Mouse (Mus musculus) stomach, embryonic 14.5 days (tissue): ENCODE measurements around the gene Bst2. TPM values are rescaled to one million over a fixed set of nuclear protein-coding genes. Genes with fewer than 3 reads are reported as not detected.

Experiments
- ATAC-seq: fragments of 200-750 bp; cut with Nextera tagmentation; 2 replicates; pipeline ENCODE4 v1.8.0; 2017; ENCODE audit warnings: low read depth, moderate TSS enrichment; ENCODE audit not compliant: insufficient number of reproducible peaks, insufficient read depth, low FRiP score
- H3K27ac ChIP-seq: fragments of 300-500 bp; sonication (generic); 2 replicates; pipeline ENCODE4 v1.5.1; 2014; ENCODE audit warnings: mild to moderate bottlenecking, low read length, moderate library complexity, mixed read lengths
- H3K27me3 ChIP-seq: fragments of 300-500 bp; sonication (generic); 2 replicates; pipeline ENCODE4 v1.6.1; 2014; ENCODE audit warnings: low read length, control low read depth, mixed read lengths; ENCODE audit not compliant: control insufficient read depth, insufficient read depth
- H3K36me3 ChIP-seq: fragments of 300-500 bp; sonication (generic); 2 replicates; pipeline ENCODE4 v1.6.1; 2014; ENCODE audit warnings: mild to moderate bottlenecking, control low read depth, low read length, moderate library complexity, mixed read lengths; ENCODE audit not compliant: control insufficient read depth, insufficient read depth
- H3K4me1 ChIP-seq: fragments of 300-500 bp; sonication (generic); 2 replicates; pipeline ENCODE4 v1.6.1; 2014; ENCODE audit warnings: low read length, control low read depth, mixed read lengths; ENCODE audit not compliant: control insufficient read depth, insufficient read depth
- H3K4me2 ChIP-seq: fragments of 300-500 bp; sonication (generic); replicated peaks from 2 replicates; pipeline ENCODE4 v1.6.1; 2014; ENCODE audit warnings: low read depth, low read length, control low read depth
- H3K4me3 ChIP-seq: fragments of 300-500 bp; sonication (generic); 2 replicates; pipeline ENCODE4 v1.5.1; 2014; ENCODE audit warnings: low read depth, low read length, control low read depth
- H3K9ac ChIP-seq: fragments of 300-500 bp; sonication (generic); replicated peaks from 2 replicates; pipeline ENCODE4 v1.6.1; 2014; ENCODE audit warnings: low read depth, mild to moderate bottlenecking, control low read depth, low read length, moderate library complexity, mixed read lengths
- H3K9me3 ChIP-seq: fragments of 300-500 bp; sonication (generic); 2 replicates; pipeline ENCODE4 v1.6.1; 2016; ENCODE audit warnings: low read depth, low read length, control low read depth; ENCODE audit not compliant: control insufficient read depth
- WGBS: fragments of 180-500 bp; shearing (Covaris S2); extraction: QIAGEN DNeasy Blood & Tissue Kit; methylation state at CpG from one replicate; pipeline ENCODE4 v1.1.7; 2014; 5-methylcytosine and 5-hydroxymethylcytosine counted together
- polyA plus RNA-seq: library from polyadenylated mRNA; unstranded; fragments of >200 nt; fragmentation: Nextera tagmentation; extraction: Ambion mirVana; gene quantifications from 2 replicates; pipeline ENCODE4 v1.2.1, GENCODE M21; 2014

Bst2 gene
- polyA plus RNA-seq, result 7.6 and 10.9 TPM in 2 replicates

- 2% methylated on average over 37 of the region's 37 CpGs for WGBS
Observed at GRCm38 (mm10) chr8:71537028-71537867, at the start of gene Bst2. TSS of gene Bst2 (minus strand) at chr8:71537456.

GRCm38 (mm10) chr8:71586891-71587290 is 49.6 kb upstream of the Bst2 start:
- Histone ChIP-seq H3K36me3 (peaks cover 5% of the 10 kb centered on the region), H3K27me3 (no peaks in the 10 kb centered on the region), H3K27ac (no peak overlapping the region), H3K9ac (no peak overlapping the region), H3K4me3 (no peak overlapping the region), H3K4me1 (peaks cover 6% of the 10 kb centered on the region; the same call in 1 of the 2 replicates), H3K4me2 (no peak overlapping the region), H3K9me3 (no peaks in the 10 kb centered on the region)
- no peak for ATAC-seq
- WGBS, result 64% methylated on average over 2 of the region's 2 CpGs

More at GRCm38 (mm10) chr8:71537028-71537867, at the start of gene Bst2:
- no peaks in the 10 kb centered on the region for H3K4me1 ChIP-seq
- no peaks in the 10 kb centered on the region for H3K9me3 ChIP-seq
- H3K4me2 ChIP-seq, result peak within 1 kb of the TSS; percentile 56
- H3K27me3 ChIP-seq, result no peaks in the 10 kb centered on the region
- peak within 1 kb of the TSS; percentile 17; the same call in 1 of the 2 replicates for H3K27ac ChIP-seq
- H3K9ac ChIP-seq, result peak within 1 kb of the TSS; percentile 26; the same call in 1 of the 2 replicates
- ATAC-seq, result peak; percentile 80
- H3K36me3 ChIP-seq, result no peaks in the 10 kb centered on the region
- H3K4me3 ChIP-seq, result peak within 1 kb of the TSS; percentile 34

DNA sequence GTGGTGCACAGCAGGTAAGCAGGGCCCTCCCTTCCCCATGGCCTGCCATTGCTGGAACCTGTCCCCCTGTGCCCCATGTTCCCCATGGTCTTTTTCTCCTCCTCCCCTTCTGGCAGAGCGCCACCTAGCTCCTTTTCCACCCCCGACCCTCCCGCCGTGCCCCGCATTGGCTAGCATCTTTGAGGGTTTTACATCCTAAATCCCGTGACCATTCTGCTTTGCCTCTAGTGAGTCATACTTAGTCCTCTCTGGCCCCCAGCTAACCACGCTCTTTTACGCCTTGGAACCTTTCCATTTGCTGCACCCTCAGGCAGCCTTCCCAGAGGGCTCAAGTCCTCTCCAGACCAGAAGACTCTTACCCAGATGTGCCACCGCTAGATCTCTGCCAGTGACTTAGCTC is 42.9 kb upstream of the Bst2 start:
- Histone ChIP-seq H3K36me3 (no peaks in the 10 kb centered on the region; the same call in 1 of the 2 replicates), H3K9me3 (no peaks in the 10 kb centered on the region), H3K27ac (no peak overlapping the region), H3K9ac (no peak overlapping the region), H3K4me2 (no peak overlapping the region), H3K4me1 (no peaks in the 10 kb centered on the region), H3K4me3 (no peak overlapping the region), H3K27me3 (no peaks in the 10 kb centered on the region)
- whole genome bisulfite sequencing, result 61% methylated on average over 9 of the region's 9 CpGs
- no peak for ATAC-seq

- 92% methylated on average over 14 of the region's 14 CpGs for WGBS
- Histone ChIP-seq H3K9ac (no peak overlapping the region), H3K27me3 (no peaks in the 10 kb centered on the region), H3K36me3 (no peaks in the 10 kb centered on the region; the same call in 1 of the 2 replicates), H3K4me3 (no peak overlapping the region), H3K4me2 (no peak overlapping the region), H3K27ac (no peak overlapping the region), H3K9me3 (no peaks in the 10 kb centered on the region), H3K4me1 (no peaks in the 10 kb centered on the region)
- no peak for ATAC-seq
Observed at GRCm38 (mm10) chr8:71579476-71579875, 42.2 kb upstream of the Bst2 start.

GRCm38 (mm10) chr8:71579009-71579408 is 41.8 kb upstream of the Bst2 start:
- no peak for ATAC-seq

GRCm38 (mm10) chr8:71577856-71578387 is 40.7 kb upstream of the Bst2 start:
- Histone ChIP-seq H3K4me1 (no peaks in the 10 kb centered on the region), H3K36me3 (no peaks in the 10 kb centered on the region; the same call in 1 of the 2 replicates), H3K9me3 (no peaks in the 10 kb centered on the region), H3K9ac (no peak overlapping the region), H3K4me3 (no peak overlapping the region), H3K4me2 (no peak overlapping the region), H3K27ac (no peak overlapping the region), H3K27me3 (no peaks in the 10 kb centered on the region)
- no peak for ATAC-seq
- WGBS, result 76% methylated on average over 4 of the region's 4 CpGs

More at GRCm38 (mm10) chr8:71579009-71579408, 41.8 kb upstream of the Bst2 start:
- Histone ChIP-seq H3K36me3 (no peaks in the 10 kb centered on the region; the same call in 1 of the 2 replicates), H3K9ac (no peak overlapping the region), H3K4me1 (no peaks in the 10 kb centered on the region), H3K4me3 (no peak overlapping the region), H3K27ac (no peak overlapping the region), H3K4me2 (no peak overlapping the region), H3K9me3 (no peaks in the 10 kb centered on the region), H3K27me3 (no peaks in the 10 kb centered on the region)
- WGBS, result 50% methylated on average over 1 of the region's 1 CpGs

DNA sequence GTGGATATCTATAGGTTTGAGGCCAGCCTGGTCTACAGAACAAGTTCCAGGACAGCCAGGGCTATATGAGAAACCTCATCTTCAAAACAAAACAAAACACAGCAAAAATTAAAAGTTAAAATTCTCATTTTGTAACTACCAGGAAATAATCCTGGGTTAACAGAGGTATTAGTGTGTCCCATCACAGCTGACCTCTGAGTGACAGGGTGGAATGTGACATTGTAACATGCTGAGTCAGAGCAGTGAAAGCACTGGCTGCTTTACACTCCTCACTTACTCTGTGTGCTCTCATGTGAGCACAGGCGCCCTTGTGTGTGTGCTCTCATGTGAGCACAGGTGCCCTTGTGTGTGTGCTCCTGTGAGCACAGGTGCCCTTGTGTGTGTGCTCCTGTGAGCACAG is 37.8 kb upstream of the Bst2 start:
- ATAC-seq, result no peak
- Histone ChIP-seq H3K36me3 (no peaks in the 10 kb centered on the region), H3K27ac (no peak overlapping the region), H3K4me1 (peaks cover 6% of the 10 kb centered on the region), H3K27me3 (no peaks in the 10 kb centered on the region), H3K9me3 (no peaks in the 10 kb centered on the region), H3K4me2 (no peak overlapping the region), H3K9ac (no peak overlapping the region), H3K4me3 (no peak overlapping the region)
- WGBS, result 52% methylated on average over 1 of the region's 1 CpGs

DNA sequence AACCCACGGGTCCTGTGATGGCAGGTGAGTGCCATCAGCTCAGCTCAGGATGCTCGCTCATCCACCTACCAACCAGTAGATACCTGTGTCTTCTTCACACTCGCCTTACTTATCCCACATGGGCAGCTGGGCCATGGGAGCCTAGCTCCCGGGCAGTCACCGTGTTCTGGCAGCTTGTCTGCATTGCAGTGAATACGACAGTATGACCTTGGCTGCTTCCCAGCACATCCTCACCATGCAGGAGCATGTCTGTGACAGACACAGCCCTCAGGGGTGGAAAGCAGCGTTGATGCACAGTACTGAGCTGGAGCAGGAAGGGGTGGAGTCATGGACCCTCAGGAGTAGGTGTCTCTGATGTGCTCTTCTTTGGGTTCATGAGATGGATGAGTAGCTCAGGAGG is 37.2 kb upstream of the Bst2 start:
- Histone ChIP-seq H3K4me1 (peaks cover 6% of the 10 kb centered on the region), H3K27me3 (no peaks in the 10 kb centered on the region)

More for the DNA sequence above, 37.2 kb upstream of the Bst2 start:
- ATAC-seq, result no peak
- Histone ChIP-seq H3K36me3 (no peaks in the 10 kb centered on the region), H3K9ac (no peak overlapping the region), H3K27ac (no peak overlapping the region), H3K4me2 (no peak overlapping the region), H3K9me3 (no peaks in the 10 kb centered on the region), H3K4me3 (no peak overlapping the region)
- 78% methylated on average over 7 of the region's 7 CpGs for WGBS
